In genomic region chr1:164798471-164798922, GRCm38 (mm10) we compare ENCODE assay signal across 10 mouse cellular contexts. TPM values are rescaled to one million over a fixed set of nuclear protein-coding genes. Genes with fewer than 3 reads are reported as not detected.
A peak's percentile ranks its signal among the peaks of the same experiment; 100 is the strongest.
DNase-seq lines count a peak whose midpoint lies in the region; ATAC-seq and TF ChIP-seq lines count a peak whose summit lies in the region.
"Had no signal": no experiment of that assay in that cellular context is flagged by ENCODE, and none has a peak within 500 bp of the region (broad histone marks: within the 10 kb centered on the region; RNA-seq: fewer than 3 reads in every experiment).

No protein-coding gene starts in this region.

- 68% methylated on average over 1 of the region's 1 CpGs for WGBS in intestine, embryonic 16.5 days
- WGBS in intestine, embryonic 15.5 days, result 64% methylated on average over 1 of the region's 1 CpGs

- no peaks in the 10 kb centered on the region for H3K79me2 ChIP-seq in myocyte (ENCODE audit: control insufficient read depth, insufficient read depth)

- H3K9ac ChIP-seq in intestine, embryonic 16.5 days (ENCODE audit: low read depth, low read length), result no peak overlapping the region
- no peak overlapping the region for H3K9ac ChIP-seq in intestine, embryonic 15.5 days

- no peak overlapping the region for H3K4me2 ChIP-seq in intestine, embryonic 16.5 days (ENCODE audit: low read depth, low read length)
- no peak overlapping the region for H3K4me2 ChIP-seq in intestine, embryonic 15.5 days (replicated peaks)
- peak overlapping the region; percentile 46 for H3K4me2 ChIP-seq in myocyte (ENCODE audit: low read depth)

- no peak for TF ChIP-seq POLR2A in myocyte (IDR thresholded peaks at IDR 0.05; ENCODE audit: insufficient read length, low read depth)

- no peak overlapping the region for H3K4me3 ChIP-seq in intestine, embryonic 16.5 days (ENCODE audit: low read length)
- H3K4me3 ChIP-seq in intestine, embryonic 15.5 days (replicated peaks), result no peak overlapping the region
- no peak overlapping the region for H3K4me3 ChIP-seq in myocyte

- no peaks in the 10 kb centered on the region for H3K4me1 ChIP-seq in intestine, embryonic 16.5 days (ENCODE audit: control insufficient read depth, insufficient read depth, low read length)
- H3K4me1 ChIP-seq in intestine, embryonic 15.5 days (replicated peaks), result peaks cover 4% of the 10 kb centered on the region; the same call in 1 of the 2 replicates

- peak; percentile 39 for DNase-seq in brain, adult 2 months (ENCODE audit: low read depth, low spot score)
- DNase-seq in heart, postnatal 10 days, result peak; percentile 69 to 73
- DNase-seq in yolk sac, embryonic 10.5 days (ENCODE audit: low spot score), result no peak
- no peak for DNase-seq in liver
- no peak for DNase-seq in layer of hippocampus, adult 9-10 months (ENCODE audit: low spot score)

- peak; percentile 31 for ATAC-seq in intestine, embryonic 16.5 days
- ATAC-seq in intestine, embryonic 15.5 days, result no peak

- no peaks in the 10 kb centered on the region for H3K9me3 ChIP-seq in intestine, embryonic 16.5 days (ENCODE audit: control insufficient read depth, low read length)
- H3K9me3 ChIP-seq in intestine, embryonic 15.5 days, result no peaks in the 10 kb centered on the region

- no peak overlapping the region for H3ac ChIP-seq in myocyte (ENCODE audit: control insufficient read depth, insufficient read length)

- intact Hi-C loops in heart, postnatal 10 days (cut with DNase I), result no loop called here

- no peaks in the 10 kb centered on the region for H3K27me3 ChIP-seq in intestine, embryonic 16.5 days (replicated peaks; ENCODE audit: control insufficient read depth, insufficient read depth, low read length)
- no peaks in the 10 kb centered on the region for H3K27me3 ChIP-seq in intestine, embryonic 15.5 days (replicated peaks)
- no peaks in the 10 kb centered on the region for H3K27me3 ChIP-seq in myocyte (ENCODE audit: control insufficient read depth, insufficient read depth, insufficient read length)

- H3K27ac ChIP-seq in intestine, embryonic 16.5 days (ENCODE audit: low read length), result 0 out of 2 replicates have a peak overlapping the region, but pooled peaks have one; percentile 35
- no peak overlapping the region for H3K27ac ChIP-seq in intestine, embryonic 15.5 days
- H3K27ac ChIP-seq: macrophage had no signal

- H3K36me3 ChIP-seq in intestine, embryonic 16.5 days (ENCODE audit: control insufficient read depth, insufficient read depth, low read length), result no peaks in the 10 kb centered on the region
- no peaks in the 10 kb centered on the region for H3K36me3 ChIP-seq in intestine, embryonic 15.5 days
- no peaks in the 10 kb centered on the region for H3K36me3 ChIP-seq in myocyte (ENCODE audit: control insufficient read depth, insufficient read depth)

TF ChIP-seq in myocyte, 11 proteins besides CTCF, POLR2A, EP300 and RAD21:
- TF ChIP-seq MYOD1 (IDR thresholded peaks at IDR 0.05; ENCODE audit: control insufficient read depth in 1 of 3, insufficient read length in 2 of 3, low read depth in 2 of 3) (peak in 2 of 3 experiments; percentile 29 to 57), CEBPB (IDR thresholded peaks at IDR 0.05; ENCODE audit: insufficient read depth, poor library complexity, severe bottlenecking) (peak; percentile 91), TCF12 (IDR thresholded peaks at IDR 0.05; ENCODE audit: insufficient read depth, poor library complexity, severe bottlenecking) (no peak), MYOG (IDR thresholded peaks at IDR 0.05; ENCODE audit: control insufficient read depth in 1 of 3, insufficient read depth in 1 of 3, insufficient read length in 2 of 3, low read depth in 2 of 3) (peak in 2 of 3 experiments; percentile 5 to 23), SRF (IDR thresholded peaks at IDR 0.05; ENCODE audit: control insufficient read depth, insufficient read length, low read depth) (no peak), MAX (IDR thresholded peaks at IDR 0.05; ENCODE audit: low read depth) (no peak), E2F4 (IDR thresholded peaks at IDR 0.05; ENCODE audit: insufficient read depth) (no peak), TCF3 (IDR thresholded peaks at IDR 0.05; ENCODE audit: insufficient read length, low read depth) (no peak), USF1 (IDR thresholded peaks at IDR 0.05; ENCODE audit: low read depth) (no peak), POLR2AphosphoS2 (IDR thresholded peaks at IDR 0.05; ENCODE audit: insufficient read length, low read depth) (no peak), REST (IDR thresholded peaks at IDR 0.05; ENCODE audit: insufficient read depth, insufficient read length) (no peak)

RNA-seq across cellular contexts. Expression of gene Dpt, which starts 2.1 kb away (rescaled TPM):
- 16.0 and 17.0 TPM in 2 replicates for polyA plus RNA-seq in intestine, embryonic 16.5 days (2015; fragmentation: Nextera tagmentation; extraction: Ambion mirVana)
- 5.7 and 8.2 TPM in 2 replicates for polyA plus RNA-seq in intestine, embryonic 15.5 days (2015; fragmentation: Nextera tagmentation; extraction: Ambion mirVana)
- total RNA-seq in heart, postnatal 10 days (2021), result 100 to 1,000 TPM; 229 to 246 TPM
- polyA plus RNA-seq in myocyte (2012; fragmentation: generic; extraction: Trizol), result 6.3 TPM
- total RNA-seq: common myeloid progenitor, adult 5-6 weeks had no signal
- polyA plus RNA-seq: macrophage had no signal

Comparison
In these comparisons a context has a peak if more than half of its experiments do, and no peak if none do; other contexts are left out.
1. DNase-seq: peak in brain, adult 2 months (single experiment) and heart, postnatal 10 days (2 of 2); none in yolk sac, embryonic 10.5 days (single experiment), liver (single experiment) and layer of hippocampus, adult 9-10 months (single experiment).